Mouse (Mus musculus) stomach, embryonic 14.5 days (tissue): Measurements from ENCODE around the gene Dennd6b. TPM values are rescaled to one million over a fixed set of nuclear protein-coding genes. Genes with fewer than 3 reads are reported as not detected.

Experiments used
- ATAC-seq: fragments of 200-750 bp; cut with Nextera tagmentation; 2 replicates; pipeline ENCODE4 v1.8.0; 2017; ENCODE audit warnings: low read depth, moderate TSS enrichment; ENCODE audit not compliant: insufficient number of reproducible peaks, insufficient read depth, low FRiP score
- H3K27ac ChIP-seq: fragments of 300-500 bp; sonication (generic); 2 replicates; pipeline ENCODE4 v1.5.1; 2014; ENCODE audit warnings: mild to moderate bottlenecking, low read length, moderate library complexity, mixed read lengths
- H3K27me3 ChIP-seq: fragments of 300-500 bp; sonication (generic); 2 replicates; pipeline ENCODE4 v1.6.1; 2014; ENCODE audit warnings: low read length, control low read depth, mixed read lengths; ENCODE audit not compliant: control insufficient read depth, insufficient read depth
- H3K36me3 ChIP-seq: fragments of 300-500 bp; sonication (generic); 2 replicates; pipeline ENCODE4 v1.6.1; 2014; ENCODE audit warnings: mild to moderate bottlenecking, control low read depth, low read length, moderate library complexity, mixed read lengths; ENCODE audit not compliant: control insufficient read depth, insufficient read depth
- H3K4me1 ChIP-seq: fragments of 300-500 bp; sonication (generic); 2 replicates; pipeline ENCODE4 v1.6.1; 2014; ENCODE audit warnings: low read length, control low read depth, mixed read lengths; ENCODE audit not compliant: control insufficient read depth, insufficient read depth
- H3K4me2 ChIP-seq: fragments of 300-500 bp; sonication (generic); replicated peaks from 2 replicates; pipeline ENCODE4 v1.6.1; 2014; ENCODE audit warnings: low read depth, low read length, control low read depth
- H3K4me3 ChIP-seq: fragments of 300-500 bp; sonication (generic); 2 replicates; pipeline ENCODE4 v1.5.1; 2014; ENCODE audit warnings: low read depth, low read length, control low read depth
- H3K9ac ChIP-seq: fragments of 300-500 bp; sonication (generic); replicated peaks from 2 replicates; pipeline ENCODE4 v1.6.1; 2014; ENCODE audit warnings: low read depth, mild to moderate bottlenecking, control low read depth, low read length, moderate library complexity, mixed read lengths
- H3K9me3 ChIP-seq: fragments of 300-500 bp; sonication (generic); 2 replicates; pipeline ENCODE4 v1.6.1; 2016; ENCODE audit warnings: low read depth, low read length, control low read depth; ENCODE audit not compliant: control insufficient read depth
- WGBS: fragments of 180-500 bp; shearing (Covaris S2); extraction: QIAGEN DNeasy Blood & Tissue Kit; methylation state at CpG from one replicate; pipeline ENCODE4 v1.1.7; 2014; 5-methylcytosine and 5-hydroxymethylcytosine counted together
- polyA plus RNA-seq: library from polyadenylated mRNA; unstranded; fragments of >200 nt; fragmentation: Nextera tagmentation; extraction: Ambion mirVana; gene quantifications from 2 replicates; pipeline ENCODE4 v1.2.1, GENCODE M21; 2014

Dennd6b gene
- polyA plus RNA-seq, 1 experiment from 2014 or later = 16.4 TPM

DNA sequence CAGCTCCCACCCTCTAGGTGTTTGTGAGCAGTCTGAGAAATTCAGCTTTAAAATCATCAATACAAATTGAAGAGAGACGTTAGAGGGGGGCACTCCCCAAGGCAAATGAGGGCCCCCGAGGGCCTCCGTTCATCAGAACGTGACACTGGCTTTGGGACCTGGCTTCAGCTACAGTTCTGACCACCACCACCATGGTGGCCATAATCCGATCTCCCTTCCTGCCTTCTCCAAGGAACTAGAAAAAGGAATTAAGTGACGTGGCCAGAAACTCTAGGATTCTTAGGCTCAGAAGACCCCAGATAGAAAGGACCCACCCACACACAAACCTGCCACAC is 16.7 kb downstream of the Dennd6b start:
- H3K9ac ChIP-seq = peak overlapping the region; percentile 87
- ATAC-seq = no peak
- peak overlapping the region; percentile 78 for H3K4me3 ChIP-seq
- H3K4me2 ChIP-seq = peak overlapping the region; percentile 61
- 4% methylated on average over 6 of the region's 6 CpGs for WGBS
- peak overlapping the region; percentile 86 for H3K27ac ChIP-seq
- H3K9me3 ChIP-seq = no peaks in the 10 kb centered on the region
- H3K36me3 ChIP-seq = no peaks in the 10 kb centered on the region
- H3K4me1 ChIP-seq = peaks cover 53% of the 10 kb centered on the region
- H3K27me3 ChIP-seq = no peaks in the 10 kb centered on the region

DNA sequence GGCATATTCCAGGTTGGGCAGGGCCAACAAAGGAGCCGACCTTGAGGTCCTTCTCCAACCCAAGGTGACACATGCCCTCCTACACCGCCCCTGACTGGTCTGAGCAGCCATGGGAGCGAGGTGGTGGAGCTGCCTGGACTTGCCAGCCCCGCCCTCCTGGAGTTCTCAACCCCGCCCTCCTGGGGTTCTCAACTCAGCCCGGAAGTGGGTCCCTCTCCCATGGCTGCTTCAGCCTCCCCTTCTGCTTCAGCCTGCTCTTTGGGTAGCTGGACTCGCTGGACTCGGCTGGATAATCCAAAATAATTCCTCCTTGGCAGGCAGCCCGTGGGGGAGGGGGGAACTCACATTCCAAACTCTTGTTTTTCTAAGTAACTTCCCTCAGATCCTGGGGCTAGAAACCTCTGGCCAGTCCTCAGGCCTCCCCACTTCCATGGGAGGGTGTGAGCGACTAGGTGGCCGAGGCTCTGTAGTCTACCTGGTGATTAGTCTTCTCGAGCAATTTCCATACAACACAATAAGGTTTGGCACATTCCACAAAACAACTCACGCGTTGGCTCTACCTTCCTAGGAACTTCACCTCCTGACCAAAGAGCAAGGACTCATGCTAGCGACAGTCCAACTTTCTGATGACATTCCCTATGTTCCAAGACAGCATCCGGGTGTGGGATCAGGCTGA is 17.2 kb downstream of the Dennd6b start:
- peak; percentile 63 for ATAC-seq
- Histone ChIP-seq H3K4me2 (peak overlapping the region; percentile 61), H3K4me3 (peak overlapping the region; percentile 78), H3K36me3 (no peaks in the 10 kb centered on the region), H3K27ac (peak overlapping the region; percentile 86; the same call in 1 of the 2 replicates), H3K27me3 (no peaks in the 10 kb centered on the region), H3K9ac (peak overlapping the region; percentile 87; the same call in 1 of the 2 replicates), H3K4me1 (peaks cover 58% of the 10 kb centered on the region), H3K9me3 (no peaks in the 10 kb centered on the region)
- WGBS = 2% methylated on average over 16 of the region's 16 CpGs

DNA sequence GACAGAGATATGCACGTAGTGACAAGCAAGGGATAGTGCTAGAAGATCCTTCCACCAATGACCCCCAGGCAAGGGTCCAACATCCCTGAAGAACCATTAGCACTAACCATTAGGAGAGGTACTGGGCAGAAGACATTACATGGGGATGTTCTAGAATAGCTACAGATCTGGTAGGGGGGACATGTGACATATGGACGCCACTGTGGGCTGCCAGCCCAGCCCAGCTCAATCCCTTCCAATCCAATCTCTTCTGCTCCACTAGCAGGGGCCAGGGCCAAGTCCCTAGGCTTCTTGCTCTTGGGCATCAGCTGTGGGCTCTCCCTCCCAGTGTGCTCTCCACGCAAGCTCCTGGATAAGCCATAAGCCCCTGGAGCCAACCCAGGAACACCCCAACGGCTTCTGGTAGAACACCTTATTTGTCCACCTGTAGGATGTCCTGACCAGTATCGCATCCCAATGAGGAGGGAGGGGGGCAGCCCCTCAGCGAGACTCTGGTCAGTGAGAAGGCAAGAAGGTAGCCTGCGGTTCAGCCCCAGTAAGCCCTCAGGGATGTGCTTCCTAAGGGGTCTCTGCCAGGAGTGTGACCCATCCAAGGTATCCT is 17.9 kb downstream of the Dennd6b start:
- ATAC-seq = no peak
- no peaks in the 10 kb centered on the region for H3K27me3 ChIP-seq
- peak overlapping the region; percentile 78 for H3K4me3 ChIP-seq
- WGBS = 66% methylated on average over 7 of the region's 7 CpGs
- H3K9ac ChIP-seq = 0 out of 2 replicates have a peak overlapping the region, but pooled peaks have one; percentile 25
- H3K27ac ChIP-seq = peak overlapping the region; percentile 86; the same call in 1 of the 2 replicates
- H3K9me3 ChIP-seq = no peaks in the 10 kb centered on the region
- peaks cover 65% of the 10 kb centered on the region for H3K4me1 ChIP-seq
- H3K4me2 ChIP-seq = peak overlapping the region; percentile 61
- no peaks in the 10 kb centered on the region for H3K36me3 ChIP-seq

DNA sequence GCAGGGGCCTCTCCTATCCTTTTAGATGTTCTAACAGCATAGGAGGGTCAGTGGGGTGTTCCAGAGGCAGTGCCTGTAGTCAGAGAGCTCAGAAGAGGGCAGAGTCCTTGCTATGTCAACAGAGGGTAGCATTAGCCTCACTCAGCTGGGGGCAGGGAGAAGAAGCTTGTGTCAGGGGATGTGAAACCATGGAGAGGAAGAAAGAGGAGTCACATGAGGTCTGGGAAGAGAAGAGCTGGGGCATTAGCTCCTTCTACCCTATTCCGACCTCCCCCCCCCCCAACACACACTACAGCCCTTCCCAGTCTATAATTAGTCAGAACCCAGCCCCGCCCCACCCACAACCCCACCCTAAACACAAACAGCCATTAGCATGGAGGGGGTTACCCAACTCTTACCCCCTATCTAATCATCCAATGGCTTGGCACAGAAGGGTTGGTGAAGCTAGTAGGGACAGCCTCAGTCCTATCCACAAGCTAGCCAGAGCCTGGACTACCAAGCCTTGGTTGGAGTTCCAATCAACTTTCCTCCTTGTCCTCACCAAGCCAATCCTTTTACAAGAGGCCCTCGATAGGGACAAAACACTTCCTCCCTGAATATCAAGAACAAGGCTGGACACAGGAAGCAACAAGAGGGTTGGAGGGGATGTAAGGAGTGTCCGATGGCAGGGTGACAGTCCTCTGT is 18.6 kb downstream of the Dennd6b start:
- Histone ChIP-seq H3K4me2 (peak overlapping the region; percentile 61), H3K4me1 (peaks cover 68% of the 10 kb centered on the region), H3K9me3 (no peaks in the 10 kb centered on the region), H3K9ac (no peak overlapping the region), H3K36me3 (no peaks in the 10 kb centered on the region), H3K27me3 (no peaks in the 10 kb centered on the region), H3K27ac (peak overlapping the region; percentile 86; the same call in 1 of the 2 replicates), H3K4me3 (peak overlapping the region; percentile 78; the same call in 1 of the 2 replicates)
- WGBS = 66% methylated on average over 4 of the region's 4 CpGs
- ATAC-seq = no peak

DNA sequence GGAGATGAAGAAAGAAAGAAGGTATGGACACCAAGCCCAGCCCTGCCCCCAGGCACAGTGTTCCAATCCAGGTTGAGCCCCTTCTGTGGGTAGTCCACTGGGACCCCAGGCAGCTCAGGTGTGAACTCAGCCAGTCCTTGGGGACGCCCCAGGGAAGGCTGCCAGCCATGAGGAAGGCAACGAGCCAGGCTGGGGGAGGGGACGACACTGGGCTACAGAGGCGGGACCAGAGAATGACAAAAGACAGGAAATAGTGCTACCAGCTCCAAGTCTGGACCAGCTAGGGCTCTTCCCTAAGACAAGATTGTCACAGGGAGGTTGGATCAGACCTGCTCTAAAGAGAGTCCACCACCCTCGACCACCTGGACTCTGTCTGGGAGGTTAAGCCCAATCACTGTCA is 19.2 kb downstream of the Dennd6b start:
- no peak overlapping the region for H3K4me3 ChIP-seq
- H3K9me3 ChIP-seq = no peaks in the 10 kb centered on the region
- WGBS = 9% methylated on average over 5 of the region's 5 CpGs
- H3K4me1 ChIP-seq = peaks cover 68% of the 10 kb centered on the region
- no peak overlapping the region for H3K9ac ChIP-seq
- peak overlapping the region; percentile 61 for H3K4me2 ChIP-seq
- no peak for ATAC-seq
- H3K27me3 ChIP-seq = no peaks in the 10 kb centered on the region
- no peaks in the 10 kb centered on the region for H3K36me3 ChIP-seq
- H3K27ac ChIP-seq = peak overlapping the region; percentile 1; the same call in 1 of the 2 replicates

DNA sequence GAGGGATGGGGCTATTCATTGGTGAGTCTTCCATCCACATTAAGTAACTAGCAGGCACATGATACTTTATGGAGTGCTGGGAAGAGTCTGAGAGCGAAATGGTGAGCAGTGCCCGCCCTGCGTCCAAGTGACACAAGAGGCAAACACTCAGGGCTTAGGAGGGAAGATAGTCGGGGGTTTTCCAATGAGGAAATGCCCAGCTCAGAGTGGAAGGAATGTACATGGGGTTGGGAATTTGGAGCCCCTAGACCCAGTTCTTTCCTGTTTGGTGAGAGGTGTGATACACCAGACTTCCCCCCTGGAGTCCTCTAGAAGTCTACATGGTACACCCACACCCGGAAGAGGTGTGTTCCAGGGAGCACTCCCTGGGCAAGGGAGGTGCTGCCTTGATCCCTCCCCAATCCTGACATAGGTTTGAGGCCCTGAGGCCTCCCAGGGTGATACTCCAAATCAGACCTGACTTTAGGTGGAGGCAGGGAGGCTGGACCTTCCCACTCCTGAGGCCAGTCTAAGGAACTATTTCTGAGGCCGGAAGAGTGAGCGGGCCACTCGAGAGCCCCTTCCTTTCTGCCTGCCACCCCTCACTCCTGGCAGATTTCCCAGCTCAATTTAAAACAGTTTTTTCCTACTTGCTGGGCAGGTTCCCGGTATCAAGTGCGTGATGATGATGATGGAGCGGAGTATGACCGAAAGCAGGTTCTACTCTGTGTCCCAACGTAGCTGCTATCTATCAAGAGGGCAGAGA is 20.7 kb downstream of the Dennd6b start:
- Histone ChIP-seq H3K27ac (no peak overlapping the region), H3K4me3 (no peak overlapping the region), H3K36me3 (no peaks in the 10 kb centered on the region), H3K4me1 (peaks cover 67% of the 10 kb centered on the region), H3K9me3 (no peaks in the 10 kb centered on the region), H3K9ac (no peak overlapping the region), H3K4me2 (no peak overlapping the region), H3K27me3 (no peaks in the 10 kb centered on the region)
- 61% methylated on average over 13 of the region's 13 CpGs for WGBS
- ATAC-seq = no peak

DNA sequence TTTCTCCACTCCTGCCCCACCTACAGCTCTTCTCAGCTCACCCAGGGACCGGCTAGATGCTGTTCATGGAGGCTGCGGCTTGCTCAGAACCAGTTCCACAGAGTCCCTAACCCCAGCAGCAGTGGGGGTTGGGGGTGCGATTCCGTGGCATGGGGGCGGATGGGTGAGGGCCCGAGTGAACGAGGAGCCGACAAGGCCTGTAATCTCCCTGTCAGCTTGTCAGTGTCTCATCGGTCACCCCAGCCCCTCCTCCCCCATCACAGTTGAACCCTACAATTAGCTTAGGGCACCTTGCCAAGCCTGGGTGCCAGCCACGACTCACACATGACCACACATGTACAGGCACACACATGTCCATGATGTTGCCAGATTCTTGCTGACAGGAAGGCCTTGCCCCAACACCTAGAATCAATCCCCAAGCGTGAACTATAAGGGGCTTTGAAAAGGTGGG is 21.4 kb downstream of the Dennd6b start:
- H3K27ac ChIP-seq = no peak overlapping the region
- H3K4me3 ChIP-seq = no peak overlapping the region
- H3K27me3 ChIP-seq = no peaks in the 10 kb centered on the region
- ATAC-seq = no peak
- H3K36me3 ChIP-seq = no peaks in the 10 kb centered on the region
- WGBS = 42% methylated on average over 11 of the region's 11 CpGs
- no peak overlapping the region for H3K9ac ChIP-seq
- no peaks in the 10 kb centered on the region for H3K9me3 ChIP-seq
- peaks cover 73% of the 10 kb centered on the region for H3K4me1 ChIP-seq
- peak overlapping the region; percentile 100; the same call in 1 of the 2 replicates for H3K4me2 ChIP-seq

DNA sequence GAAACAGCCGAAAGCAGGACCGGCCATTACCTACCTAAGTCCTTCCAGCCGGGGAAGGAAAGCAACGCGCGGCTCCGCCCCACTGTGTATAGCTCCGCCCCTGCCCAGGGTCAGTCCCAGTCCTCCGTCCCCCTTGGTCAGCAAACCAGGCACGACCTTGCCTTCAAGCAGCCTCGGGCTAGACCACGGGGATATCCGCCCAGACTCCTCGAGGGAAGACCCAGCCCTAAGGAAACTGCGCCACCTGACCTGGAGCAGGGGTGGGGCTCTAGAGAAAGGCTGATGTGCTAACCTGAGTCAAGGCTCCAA is 22.4 kb downstream of the Dennd6b start:
- Histone ChIP-seq H3K27me3 (no peaks in the 10 kb centered on the region), H3K36me3 (no peaks in the 10 kb centered on the region; the same call in 1 of the 2 replicates), H3K9me3 (no peaks in the 10 kb centered on the region), H3K4me2 (peak overlapping the region; percentile 100), H3K4me1 (peaks cover 84% of the 10 kb centered on the region), H3K27ac (0 out of 2 replicates have a peak overlapping the region, but pooled peaks have one; percentile 53), H3K4me3 (peak overlapping the region; percentile 50), H3K9ac (peak overlapping the region; percentile 55)
- under 1% methylated on average over 15 of the region's 15 CpGs for WGBS
- peak; percentile 48 for ATAC-seq
